Mouse (Mus musculus) MEL (cell line): Measurements from ENCODE around the gene Apon.
A peak's percentile ranks its signal among the peaks of the same experiment; 100 is the strongest.

ENCODE experiments used
- CHD1 ChIP-seq: IDR thresholded peaks from 2 replicates; pipeline ENCODE4 v1.6.1; 2012; ENCODE audit warnings: low read depth, mild to moderate bottlenecking, inconsistent platforms, low read length, improper control_type of control experiment
- CTCF ChIP-seq, 3 experiments: IDR thresholded peaks in 2 of 3; conservative IDR thresholded peaks in 1 of 3; 2 replicates each; pipeline ENCODE4 v1.5.1; 2011 to 2012; ENCODE audit warnings: low read length in 3 of 3, low read depth in 2 of 3, mild to moderate bottlenecking in 2 of 3, improper control_type of control experiment in 1 of 3, inconsistent platforms in 1 of 3, mixed read lengths in 1 of 3, moderate library complexity in 1 of 3; ENCODE audit not compliant: control insufficient read depth in 1 of 3, insufficient read depth in 1 of 3, poor library complexity in 1 of 3, severe bottlenecking in 1 of 3
- ELF1 ChIP-seq: IDR thresholded peaks from 2 replicates; pipeline ENCODE4 v1.6.1; 2014; ENCODE audit warnings: low read depth, mild to moderate bottlenecking, inconsistent platforms, low read length, improper control_type of control experiment, moderate library complexity
- MAX ChIP-seq: IDR thresholded peaks from 2 replicates; pipeline ENCODE4 v1.6.1; 2011; ENCODE audit warnings: low read length, improper control_type of control experiment
- MYB ChIP-seq: IDR thresholded peaks from 2 replicates; pipeline ENCODE4 v1.6.1; 2011; ENCODE audit warnings: mild to moderate bottlenecking, low read depth, low read length, improper control_type of control experiment
- MYC ChIP-seq: IDR thresholded peaks from 2 replicates; pipeline ENCODE4 v1.6.1; 2011; ENCODE audit warnings: low read depth, mild to moderate bottlenecking, low read length, improper control_type of control experiment, moderate library complexity
- POLR2A ChIP-seq, 2 experiments: IDR thresholded peaks; 2 replicates each; pipeline ENCODE4 v1.6.1; 2011 to 2012; ENCODE audit warnings: low read length in 2 of 2, mild to moderate bottlenecking in 2 of 2, control low read depth in 1 of 2, improper control_type of control experiment in 1 of 2, low read depth in 1 of 2, moderate library complexity in 1 of 2; ENCODE audit not compliant: control insufficient read depth in 1 of 2, insufficient read depth in 1 of 2, poor library complexity in 1 of 2
- RAD21 ChIP-seq: IDR thresholded peaks from 2 replicates; pipeline ENCODE4 v1.6.1; 2011; ENCODE audit warnings: mild to moderate bottlenecking, low read depth, low read length, improper control_type of control experiment
- SMC3 ChIP-seq: IDR thresholded peaks from 2 replicates; pipeline ENCODE4 v1.6.1; 2011; ENCODE audit warnings: low read depth, low read length, improper control_type of control experiment
- TAL1 ChIP-seq: IDR thresholded peaks from 2 replicates; pipeline ENCODE4 v1.6.1; 2012; ENCODE audit warnings: mild to moderate bottlenecking, inconsistent platforms, low read length, moderate library complexity, mixed read lengths
- USF1 ChIP-seq: IDR thresholded peaks from 2 replicates; pipeline ENCODE4 v1.6.1; 2014; ENCODE audit warnings: low read depth, mild to moderate bottlenecking, inconsistent platforms, low read length, improper control_type of control experiment, moderate library complexity

DNA sequence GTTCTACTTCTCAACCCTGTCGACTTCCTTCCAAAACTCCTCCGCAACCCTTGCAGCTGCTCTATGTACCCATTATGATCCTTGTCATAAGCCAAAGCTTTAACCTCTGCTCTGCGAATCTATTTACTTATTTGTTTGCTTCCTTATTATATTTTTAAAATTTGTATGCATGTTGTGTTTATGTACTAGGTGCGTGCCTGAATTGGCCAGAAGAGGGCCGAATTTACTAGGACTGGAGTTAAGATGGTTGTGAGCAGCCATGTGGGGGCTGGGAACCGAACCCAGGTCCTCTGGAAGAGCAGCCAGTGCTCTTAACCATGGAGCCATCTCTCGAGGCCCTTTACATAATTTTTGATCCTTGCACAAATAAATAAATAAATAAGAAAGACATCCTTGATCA, 17.0 kb downstream of the Apon start:
- TF ChIP-seq SMC3 (no peak), TAL1 (no peak), ELF1 (no peak), MYC (no peak), CTCF (IDR thresholded peaks at IDR 0.05 in 2 of 3, conservative IDR thresholded peaks at IDR 0.05 in 1 of 3; ENCODE audit: control insufficient read depth in 1 of 3, insufficient read depth in 1 of 3, low read depth in 2 of 3, low read length in 3 of 3, poor library complexity in 1 of 3, severe bottlenecking in 1 of 3) (peak in 1 of 3 experiments; percentile 25; a peak in 2 of 6 replicates), CHD1 (no peak), MYB (no peak), POLR2A (IDR thresholded peaks at IDR 0.05; ENCODE audit: control insufficient read depth in 1 of 2, insufficient read depth in 1 of 2, low read depth in 1 of 2, low read length in 2 of 2, poor library complexity in 1 of 2) (no peak), RAD21 (no peak), MAX (no peak), USF1 (no peak)
